Mouse (Mus musculus) E14TG2a.4 (cell line): ENCODE measurements around the gene 1700088E04Rik.

Experiments
- H3K27me3 ChIP-seq: 2 replicates; pipeline ENCODE4 v1.6.1; 2014; ENCODE audit warnings: low read length, control low read depth; ENCODE audit not compliant: insufficient read depth
- H3K36me3 ChIP-seq: 2 replicates; pipeline ENCODE4 v1.6.1; 2014; ENCODE audit warnings: low read length, control low read depth; ENCODE audit not compliant: insufficient read depth
- H3K4me1 ChIP-seq: replicated peaks from 2 replicates; pipeline ENCODE4 v1.6.1; 2014; ENCODE audit warnings: low read depth, low read length, control low read depth
- H3K4me3 ChIP-seq: replicated peaks from 2 replicates; pipeline ENCODE4 v1.5.1; 2014; ENCODE audit warnings: mild to moderate bottlenecking, low read length
- H3K9me3 ChIP-seq: 2 replicates; pipeline ENCODE4 v1.6.1; 2014; ENCODE audit warnings: low read length, control low read depth
- CTCF ChIP-seq: conservative IDR thresholded peaks from 2 replicates; pipeline ENCODE4 v1.5.1; 2014; ENCODE audit warnings: low read length
- NANOG ChIP-seq: IDR thresholded peaks from 2 replicates; pipeline ENCODE4 v1.6.1; 2014; ENCODE audit warnings: borderline replicate concordance, low read length, mixed read lengths
- POU5F1 ChIP-seq: IDR thresholded peaks from 2 replicates; pipeline ENCODE4 v1.6.1; 2014; ENCODE audit warnings: low read length, borderline replicate concordance

Gene 1700088E04Rik

DNA sequence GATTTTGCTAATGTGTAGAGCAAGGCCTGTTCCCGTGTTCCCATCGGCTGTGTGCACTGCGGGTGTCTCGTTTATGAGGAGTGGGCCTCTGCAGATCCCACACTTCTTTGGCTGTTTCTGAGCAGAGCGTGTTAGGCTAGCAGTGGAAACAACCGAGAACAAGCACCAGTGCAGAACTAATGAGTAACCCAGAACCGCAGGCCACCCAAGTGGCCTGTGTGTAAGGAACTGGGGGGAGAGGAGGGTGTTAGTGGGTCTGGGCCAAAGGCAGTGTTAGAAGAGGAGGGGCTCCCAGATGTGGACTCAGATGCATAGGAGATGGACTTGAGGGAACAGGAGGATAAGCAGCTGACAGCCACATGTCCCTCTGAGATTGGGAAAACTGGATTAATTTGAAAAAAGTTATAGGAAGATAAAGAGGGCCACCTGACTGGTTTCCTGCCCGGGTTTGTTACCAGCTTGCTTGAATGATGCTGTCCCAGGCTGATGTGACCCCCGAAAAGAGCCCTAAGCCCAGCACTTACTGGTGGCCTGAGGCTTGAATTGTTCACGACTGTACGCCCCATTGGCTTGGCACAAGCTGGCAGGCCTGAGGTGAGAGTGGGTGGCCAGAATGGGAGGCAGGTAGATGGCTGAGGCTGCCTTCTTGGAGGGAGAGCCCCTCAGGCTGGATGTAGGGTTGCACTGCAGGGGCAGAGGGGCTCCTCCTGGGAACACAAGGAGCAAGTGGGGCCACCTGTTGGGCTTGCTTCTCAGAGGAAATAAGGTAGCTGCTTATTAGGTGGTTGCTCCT is 5.1 kb downstream of the 1700088E04Rik start:
- Histone ChIP-seq H3K9me3 (no peaks in the 10 kb centered on the region), H3K27me3 (peaks cover 11% of the 10 kb centered on the region)

DNA sequence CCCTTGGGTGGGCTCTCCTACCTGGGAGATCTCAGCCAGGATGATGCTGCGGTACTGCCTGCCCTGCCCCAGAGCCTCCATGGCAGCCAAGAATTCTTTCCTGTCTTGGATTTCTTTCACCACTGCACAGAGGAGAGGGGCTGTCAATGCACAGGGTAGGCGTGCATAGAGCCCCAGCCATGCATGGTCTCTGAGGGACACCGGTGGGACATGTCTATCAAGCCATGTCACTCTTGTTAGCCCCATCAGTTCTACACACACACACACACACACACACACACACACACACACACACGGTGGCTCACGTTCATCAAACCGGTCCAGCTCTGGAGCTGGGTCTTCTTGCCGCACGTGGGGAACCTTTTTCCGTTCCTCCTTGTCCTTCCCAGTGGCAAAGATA is 5.7 kb downstream of the 1700088E04Rik start:
- peaks cover 23% of the 10 kb centered on the region for H3K36me3 ChIP-seq
- H3K4me3 ChIP-seq: no peak overlapping the region
- no peaks in the 10 kb centered on the region for H3K9me3 ChIP-seq
- H3K27me3 ChIP-seq: peaks cover 12% of the 10 kb centered on the region
- no peak for TF ChIP-seq NANOG
- TF ChIP-seq CTCF: no peak
- no peak for TF ChIP-seq POU5F1
- peaks cover 26% of the 10 kb centered on the region for H3K4me1 ChIP-seq

More for the DNA sequence above, 5.1 kb downstream of the 1700088E04Rik start:
- peaks cover 26% of the 10 kb centered on the region for H3K4me1 ChIP-seq
- no peak overlapping the region for H3K4me3 ChIP-seq
- TF ChIP-seq CTCF (no peak), NANOG (no peak), POU5F1 (no peak)
- H3K36me3 ChIP-seq: peaks cover 21% of the 10 kb centered on the region

DNA sequence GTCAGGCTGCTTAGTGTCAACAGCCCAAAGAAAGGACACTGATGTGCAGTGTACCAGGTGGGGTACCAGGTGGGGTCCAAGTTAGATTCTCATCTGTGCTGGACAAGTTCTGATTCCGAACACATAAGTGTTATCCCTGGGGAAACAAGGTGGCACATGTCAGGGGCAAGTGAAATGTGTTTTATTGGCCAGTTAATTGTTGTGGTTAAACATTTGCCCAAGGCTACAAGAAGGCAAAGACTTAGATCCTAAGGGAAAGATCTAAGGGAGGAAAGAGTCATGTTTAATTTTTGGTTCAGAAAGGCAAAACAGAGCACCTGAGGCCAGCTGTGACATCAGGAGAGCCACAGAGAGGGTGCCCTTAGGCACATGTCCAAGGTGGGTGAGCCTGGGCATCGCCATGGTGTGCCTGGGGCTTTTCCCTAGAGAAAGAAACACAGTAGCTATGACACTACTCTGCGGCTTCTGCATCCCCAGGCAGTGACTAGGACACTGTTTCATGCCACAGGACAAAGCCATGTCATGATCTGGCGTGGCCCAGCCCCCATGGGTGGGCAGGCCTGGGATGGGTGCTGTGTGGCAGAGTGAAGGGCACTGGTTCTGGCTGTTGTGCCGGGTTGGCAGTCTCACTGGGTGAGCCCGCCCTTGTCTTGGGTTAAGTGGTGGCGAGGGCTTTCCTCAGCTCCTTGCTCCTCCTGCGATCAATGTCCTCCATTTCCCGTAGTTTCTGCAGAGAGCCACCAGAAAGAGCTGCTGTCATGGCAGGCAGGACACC is 6.4 kb downstream of the 1700088E04Rik start:
- Histone ChIP-seq H3K9me3 (no peaks in the 10 kb centered on the region), H3K36me3 (peaks cover 29% of the 10 kb centered on the region), H3K4me3 (no peak overlapping the region), H3K27me3 (0 out of 2 replicates have a peak, but pooled peaks cover 13% of the 10 kb centered on the region), H3K4me1 (peaks cover 32% of the 10 kb centered on the region)
- no peak for TF ChIP-seq POU5F1
- no peak for TF ChIP-seq CTCF
- TF ChIP-seq NANOG: no peak

DNA sequence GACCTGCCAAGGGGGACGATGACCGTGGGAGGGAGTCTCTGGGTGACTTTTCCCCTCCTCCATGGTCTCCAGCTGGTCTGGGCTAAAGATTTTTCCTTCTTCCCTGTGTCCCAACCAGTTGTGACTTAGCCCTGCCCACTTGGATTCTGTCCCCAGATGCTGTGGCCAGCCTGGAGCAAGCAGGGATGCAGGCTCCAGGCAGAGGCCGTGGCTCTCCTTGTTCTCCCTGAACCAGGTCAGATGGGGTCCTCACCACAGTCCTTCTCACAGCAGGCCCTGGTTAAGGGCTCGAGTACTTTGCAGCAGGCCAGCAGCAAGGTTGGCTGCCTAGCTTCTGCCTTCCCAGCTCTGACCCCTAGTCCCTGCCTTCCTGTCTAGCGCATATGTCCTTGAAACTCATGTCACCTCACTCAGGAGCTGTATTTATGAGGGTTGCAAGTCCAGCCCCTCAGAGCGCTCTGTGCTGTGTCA is 7.8 kb downstream of the 1700088E04Rik start:
- Histone ChIP-seq H3K4me3 (no peak overlapping the region), H3K27me3 (0 out of 2 replicates have a peak, but pooled peaks cover 13% of the 10 kb centered on the region), H3K36me3 (peaks cover 34% of the 10 kb centered on the region), H3K4me1 (peaks cover 43% of the 10 kb centered on the region), H3K9me3 (no peaks in the 10 kb centered on the region)
- TF ChIP-seq CTCF (no peak), POU5F1 (no peak), NANOG (no peak)

- TF ChIP-seq POU5F1 (no peak), CTCF (no peak), NANOG (no peak)
- Histone ChIP-seq H3K27me3 (0 out of 2 replicates have a peak, but pooled peaks cover 11% of the 10 kb centered on the region), H3K9me3 (no peaks in the 10 kb centered on the region), H3K4me3 (no peak overlapping the region; the same call in 1 of the 2 replicates), H3K36me3 (peaks cover 40% of the 10 kb centered on the region), H3K4me1 (peaks cover 60% of the 10 kb centered on the region)
These were observed 9.6 kb downstream of the 1700088E04Rik start for GRCm38 (mm10) chr15:79131442-79131841.

GRCm38 (mm10) chr15:79130782-79131181 is 10.3 kb downstream of the 1700088E04Rik start:
- Histone ChIP-seq H3K4me3 (no peak overlapping the region), H3K9me3 (no peaks in the 10 kb centered on the region), H3K4me1 (peaks cover 66% of the 10 kb centered on the region), H3K36me3 (peaks cover 40% of the 10 kb centered on the region), H3K27me3 (0 out of 2 replicates have a peak, but pooled peaks cover 11% of the 10 kb centered on the region)
- TF ChIP-seq CTCF (no peak), NANOG (no peak), POU5F1 (no peak)

GRCm38 (mm10) chr15:79129311-79129710 is 11.7 kb downstream of the 1700088E04Rik start:
- H3K4me3 ChIP-seq: no peak overlapping the region
- peaks cover 48% of the 10 kb centered on the region for H3K36me3 ChIP-seq
- 0 out of 2 replicates have a peak, but pooled peaks cover 11% of the 10 kb centered on the region for H3K27me3 ChIP-seq
- no peaks in the 10 kb centered on the region for H3K9me3 ChIP-seq
- H3K4me1 ChIP-seq: peaks cover 62% of the 10 kb centered on the region
- TF ChIP-seq POU5F1: no peak
- TF ChIP-seq CTCF: no peak
- no peak for TF ChIP-seq NANOG

GRCm38 (mm10) chr15:79128208-79128607 is 12.8 kb downstream of the 1700088E04Rik start:
- peaks cover 41% of the 10 kb centered on the region for H3K36me3 ChIP-seq
- no peaks in the 10 kb centered on the region for H3K9me3 ChIP-seq
- H3K27me3 ChIP-seq: 0 out of 2 replicates have a peak, but pooled peaks cover 11% of the 10 kb centered on the region
- TF ChIP-seq CTCF: peak; percentile 91
- no peak for TF ChIP-seq NANOG
- no peak overlapping the region for H3K4me3 ChIP-seq
- H3K4me1 ChIP-seq: peaks cover 62% of the 10 kb centered on the region
